Mouse (Mus musculus) embryonic fibroblast, embryonic 13.5 days (primary cell): ENCODE measurements around the gene Igflr1.

Experiments
- CTCF ChIP-seq: IDR thresholded peaks from 2 replicates; pipeline ENCODE4 v1.5.1; 2011; ENCODE audit warnings: mild to moderate bottlenecking, control low read depth, low read length, moderate library complexity, borderline replicate concordance; ENCODE audit not compliant: insufficient read depth
- POLR2A ChIP-seq: IDR thresholded peaks from 2 replicates; pipeline ENCODE4 v1.6.1; 2011; ENCODE audit warnings: low read depth, mild to moderate bottlenecking, control low read depth, low read length, moderate library complexity

GRCm38 (mm10) chr7:30572969-30573368, 7.7 kb downstream of the Igflr1 start:
- TF ChIP-seq POLR2A: no peak
- TF ChIP-seq CTCF: no peak
